Mouse (Mus musculus): Measurements from ENCODE around the gene Aspg.

Gene Aspg

DNA sequence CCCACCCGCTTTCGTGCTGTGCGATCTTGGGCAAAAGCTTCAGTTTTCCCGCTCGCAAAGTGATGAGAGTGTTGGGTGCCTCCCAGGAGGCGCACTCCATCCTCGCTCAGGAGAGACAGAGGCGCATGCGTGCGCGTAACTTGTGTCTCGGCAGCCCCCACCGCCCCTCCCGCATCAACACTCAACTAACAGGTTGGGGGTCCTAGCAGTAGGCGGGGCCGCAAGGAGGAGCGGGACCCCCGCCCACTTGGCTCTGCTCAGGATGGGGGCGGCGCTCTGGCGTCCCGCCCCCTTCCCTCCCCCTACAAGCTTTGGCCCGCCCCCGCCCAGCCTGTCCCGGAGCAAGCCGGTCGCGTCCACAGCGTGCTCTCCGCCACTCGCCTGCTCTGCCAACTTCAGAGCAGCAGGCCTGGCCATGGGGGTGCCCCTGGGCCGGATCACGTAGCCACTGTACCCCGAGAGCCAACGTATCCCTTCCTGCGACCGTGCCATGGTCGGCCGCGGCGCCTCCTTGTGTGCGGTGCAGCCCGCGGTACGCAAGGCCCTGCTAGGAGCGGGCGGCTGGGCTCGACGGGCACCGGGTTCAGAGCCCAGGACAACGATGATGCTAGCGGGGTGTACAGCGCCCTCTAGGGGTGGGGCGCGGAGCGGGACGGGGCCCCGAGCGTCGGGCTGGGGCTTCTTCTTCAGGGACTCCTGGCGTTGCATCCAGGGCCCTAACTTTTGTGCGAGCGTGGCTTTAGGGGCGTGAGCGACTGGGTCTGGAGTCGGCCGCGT, 39.6 kb downstream of the Aspg start, which contains the start of gene Kif26a:
TSS of gene Kif26a (plus strand) at position 334 of the 777 bp plus-strand sequence.
- in situ Hi-C loops (cut with MboI, MseI), result loop anchor here in 1 of 2 experiments (5.0 kb wide), 2 partner anchors 316 to 391 kb away; no protein-coding TSS in a partner anchor

DNA sequence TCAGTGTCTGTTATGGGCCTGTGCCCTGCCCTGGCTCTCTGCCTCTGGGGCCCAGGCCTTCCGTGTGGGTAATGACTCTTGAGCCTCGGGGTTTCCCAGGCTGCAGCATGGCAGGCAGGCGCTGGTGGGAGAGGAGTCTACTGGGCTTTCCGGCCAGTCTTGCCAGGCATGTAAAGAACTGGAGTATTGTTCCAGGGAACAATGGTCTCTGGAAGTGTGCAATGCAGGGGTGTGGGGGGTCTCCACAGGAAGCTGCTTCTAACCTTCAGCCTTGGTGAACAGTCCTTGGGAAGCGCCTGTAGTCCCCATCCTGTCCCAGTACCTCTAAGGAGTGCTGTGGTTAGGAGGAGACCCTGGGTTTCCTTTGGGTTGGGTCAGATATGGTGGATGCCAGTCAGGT, 40.9 kb downstream of the Aspg start:
- in situ Hi-C loops (cut with MboI, MseI), result loop anchor here in 1 of 2 experiments (5.0 kb wide), 2 partner anchors 315 to 390 kb away; no protein-coding TSS in a partner anchor

DNA sequence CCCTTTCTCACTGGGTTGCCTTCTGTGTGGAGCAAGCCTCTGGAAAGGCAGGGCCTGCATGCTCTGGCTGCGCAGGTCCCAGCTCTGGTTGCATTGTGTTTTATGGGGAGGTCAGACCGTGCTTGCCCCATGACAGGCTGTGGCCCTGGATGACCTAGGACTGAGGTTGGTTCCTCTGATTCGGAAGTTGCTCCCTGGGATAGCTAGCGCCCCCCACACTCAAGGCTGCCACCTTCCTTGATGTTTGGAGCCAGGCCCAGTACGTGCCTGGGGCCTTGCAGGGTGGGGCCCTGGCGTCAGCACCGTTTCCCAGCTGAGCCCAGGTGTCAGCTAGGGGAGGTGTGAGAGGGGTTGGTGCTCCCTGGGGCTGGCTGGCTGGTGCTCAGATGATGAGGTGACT, 43.5 kb downstream of the Aspg start:
- in situ Hi-C loops (cut with MboI, MseI), result no loop called here

DNA sequence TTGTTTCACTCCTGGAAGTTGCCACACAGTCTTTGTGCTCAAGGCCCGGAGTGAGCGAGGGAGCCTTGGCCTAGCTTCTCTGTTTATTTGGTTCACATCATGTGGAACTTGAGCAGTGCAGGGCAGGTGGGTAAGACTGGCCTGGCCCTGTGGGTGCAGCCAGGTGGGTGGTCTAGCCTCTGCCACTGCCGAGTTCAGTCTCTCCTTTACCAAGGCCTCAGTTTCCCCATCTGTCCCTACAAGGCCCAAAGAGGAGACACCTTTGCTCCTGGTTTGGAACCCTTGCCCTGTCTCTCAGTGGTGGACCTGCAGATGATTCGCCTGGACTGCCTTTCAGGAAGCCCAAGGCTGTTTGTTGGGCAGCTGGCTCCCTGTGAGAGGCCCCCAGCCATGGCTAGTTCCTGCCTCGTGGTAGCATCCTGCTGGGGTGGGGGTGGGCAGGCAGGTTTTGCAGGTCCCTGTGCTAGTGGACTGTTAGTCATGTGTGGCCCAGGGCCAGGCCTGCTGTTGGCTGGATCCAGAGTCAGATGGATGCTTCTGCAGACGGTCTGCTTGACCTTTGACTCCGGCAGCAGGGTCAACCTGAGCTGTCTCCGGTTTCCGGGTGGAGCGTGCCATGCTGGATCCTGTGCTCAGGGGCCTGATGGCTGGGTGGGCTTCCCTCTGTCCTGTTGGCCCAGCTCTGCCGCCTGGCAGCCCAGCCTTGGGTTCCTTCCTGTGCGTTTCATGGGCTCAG, 44.9 kb downstream of the Aspg start:
- in situ Hi-C loops (cut with MboI, MseI), result no loop called here

DNA sequence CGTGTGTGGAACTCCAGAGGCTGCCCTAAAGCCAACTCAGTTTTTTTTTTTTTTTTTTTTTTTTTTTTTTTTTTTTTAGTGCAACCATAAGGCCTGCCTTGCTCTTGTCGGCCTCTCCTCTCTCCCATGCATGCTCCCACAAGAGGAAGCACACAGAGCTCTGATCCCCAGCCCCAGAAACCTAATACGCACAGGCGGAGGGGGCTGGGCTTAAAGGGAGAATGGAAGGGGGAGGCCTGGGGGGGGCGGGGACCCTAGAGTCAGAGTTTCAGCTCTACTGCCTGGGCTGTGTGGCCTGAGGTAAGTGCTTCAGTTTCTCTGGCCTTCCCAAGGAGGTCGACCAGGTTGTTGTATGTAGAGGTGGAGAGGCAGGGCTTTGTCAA, 45.5 kb downstream of the Aspg start:
- in situ Hi-C loops (cut with MboI, MseI), result no loop called here

DNA sequence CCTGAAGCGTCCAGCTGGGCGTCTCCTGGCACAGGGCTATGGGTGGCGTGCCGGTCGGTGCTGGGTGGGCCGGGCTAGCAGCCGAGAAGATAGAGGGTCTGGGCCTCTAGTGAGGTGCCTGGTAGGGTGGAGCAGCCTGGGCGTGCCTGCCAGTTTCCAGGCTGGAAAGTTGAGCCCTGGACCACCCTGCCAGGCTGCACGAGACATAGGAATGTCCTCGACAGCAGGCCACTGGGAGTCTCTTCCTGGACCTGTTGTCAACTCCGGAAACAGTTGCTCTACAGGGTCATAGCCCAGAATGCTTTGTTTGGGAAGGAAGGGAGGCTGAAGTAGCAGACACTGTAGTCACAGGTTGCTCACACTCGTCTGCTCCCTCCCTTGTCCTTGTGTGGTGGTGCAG, 47.1 kb downstream of the Aspg start:
- in situ Hi-C loops (cut with MboI, MseI), result no loop called here

DNA sequence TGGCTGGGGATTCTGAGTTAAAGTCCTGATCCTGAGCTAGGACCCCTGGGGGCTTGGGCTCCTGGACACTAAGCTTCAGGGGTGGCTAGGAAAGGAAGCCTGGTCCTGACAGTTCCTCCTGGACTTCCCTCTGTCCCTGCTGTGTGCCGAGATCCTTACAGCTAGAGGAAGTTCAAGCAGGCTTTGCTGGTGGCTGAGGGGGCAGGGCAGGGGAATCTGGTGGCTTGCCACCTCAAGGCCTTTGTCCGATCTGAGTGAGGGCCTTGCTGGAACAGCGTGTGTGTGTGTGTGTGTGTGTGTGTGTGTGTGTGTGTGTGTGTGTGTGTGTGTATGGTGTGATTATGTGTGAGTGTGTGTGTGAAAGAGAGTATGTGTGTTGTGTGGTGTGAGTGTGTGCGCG, 48.0 kb downstream of the Aspg start:
- in situ Hi-C loops (cut with MboI, MseI), result no loop called here

DNA sequence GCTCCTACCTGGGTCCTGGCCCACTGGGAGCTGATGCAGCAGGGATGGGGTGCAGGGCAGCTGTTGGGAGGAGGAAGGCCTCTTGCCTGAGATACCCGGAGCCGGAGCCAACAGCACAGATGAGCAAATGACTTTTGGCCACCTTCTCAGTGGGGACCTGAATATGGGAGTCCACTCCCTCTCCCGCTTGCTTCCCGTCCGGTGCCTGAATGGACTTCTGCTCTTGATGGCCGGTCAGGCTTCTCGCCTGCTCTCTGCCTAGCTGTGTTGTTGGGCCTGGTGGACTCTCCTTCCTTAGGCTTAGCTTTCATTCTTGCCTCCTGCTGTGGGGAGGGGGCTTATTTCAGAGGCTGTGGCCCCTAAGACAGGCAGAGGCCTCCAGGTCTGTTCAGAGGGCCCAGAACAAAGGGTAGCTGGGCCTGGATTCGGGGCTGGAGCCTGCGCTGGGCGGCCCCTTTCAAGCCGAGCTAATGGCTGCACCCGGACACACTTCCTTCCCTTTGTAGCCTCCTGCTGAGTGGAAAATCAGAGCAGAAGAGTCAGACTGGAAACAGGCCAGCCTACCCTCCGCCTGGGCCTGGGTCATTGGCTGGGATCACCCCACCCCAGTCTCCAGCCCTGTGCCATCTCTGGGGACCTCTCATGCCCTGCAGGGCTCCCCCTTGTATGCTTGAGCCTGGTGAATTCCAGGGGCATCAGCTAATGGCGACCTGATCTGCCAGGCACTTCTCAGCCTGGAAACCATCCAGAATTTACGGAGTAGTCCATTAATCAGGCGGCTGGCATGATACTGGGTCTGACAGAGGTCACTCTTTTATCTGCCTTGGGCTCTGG, 49.0 kb downstream of the Aspg start:
- in situ Hi-C loops (cut with MboI, MseI), result no loop called here

DNA sequence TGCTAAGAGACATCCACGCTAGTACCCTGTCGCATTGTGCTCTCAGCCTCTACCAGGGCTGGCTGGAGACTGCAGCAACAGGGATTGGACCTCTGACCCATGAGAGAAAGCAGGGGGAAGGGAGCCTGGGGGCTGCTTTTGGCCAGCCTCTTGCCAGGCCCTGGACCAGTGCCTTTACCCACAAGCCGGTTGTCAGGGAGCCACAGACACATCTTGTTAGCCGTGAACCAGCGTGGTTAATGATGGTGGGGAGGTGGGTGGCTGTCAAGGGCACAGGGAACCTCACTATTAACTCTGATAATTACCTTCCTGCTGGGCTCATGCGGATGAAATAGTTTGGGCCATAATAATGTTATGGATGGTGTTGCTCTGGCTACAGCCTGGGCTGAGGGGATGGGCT, 50.3 kb downstream of the Aspg start:
- in situ Hi-C loops (cut with MboI, MseI), result no loop called here

DNA sequence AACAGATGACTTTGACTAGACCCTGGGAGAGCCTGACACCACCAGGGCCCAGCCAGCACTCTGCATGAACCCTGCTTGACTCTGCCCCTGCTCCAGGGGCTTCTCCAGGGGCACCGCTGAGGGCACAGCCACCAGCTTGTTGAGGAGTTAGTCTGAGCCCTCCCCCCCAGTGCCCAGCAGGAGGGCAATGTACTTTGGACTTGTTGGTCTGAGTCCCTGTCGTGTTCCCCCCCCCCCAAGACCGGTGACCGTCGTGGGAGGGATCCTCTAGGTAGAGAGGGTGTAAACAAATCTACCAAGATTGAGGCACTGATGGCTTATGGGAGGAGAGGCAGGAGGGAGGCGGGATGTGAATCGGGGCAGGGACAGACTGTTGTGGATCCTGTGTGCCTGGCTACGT, 51.8 kb downstream of the Aspg start:
- in situ Hi-C loops (cut with MboI, MseI), result no loop called here

DNA sequence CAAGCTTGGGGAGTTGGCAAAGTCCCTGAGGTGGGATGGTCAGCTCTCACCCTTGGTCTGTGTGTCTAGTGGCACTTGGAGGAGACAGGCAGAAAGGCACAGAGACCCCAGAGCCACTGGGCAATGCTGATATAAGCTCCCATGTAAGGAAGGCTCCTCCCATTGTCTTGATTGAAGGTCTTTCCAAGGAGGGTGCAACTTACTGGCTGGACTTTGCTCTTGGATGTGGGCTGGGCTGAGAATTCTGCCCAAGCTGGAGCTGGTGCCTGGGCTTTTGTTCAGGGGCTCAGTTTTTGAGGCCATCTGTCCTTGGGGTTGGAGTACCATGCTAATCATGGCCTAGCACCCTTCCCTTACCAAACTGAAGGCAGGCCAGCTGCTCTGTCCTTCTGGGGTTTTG, 52.3 kb downstream of the Aspg start:
- in situ Hi-C loops (cut with MboI, MseI), result no loop called here

DNA sequence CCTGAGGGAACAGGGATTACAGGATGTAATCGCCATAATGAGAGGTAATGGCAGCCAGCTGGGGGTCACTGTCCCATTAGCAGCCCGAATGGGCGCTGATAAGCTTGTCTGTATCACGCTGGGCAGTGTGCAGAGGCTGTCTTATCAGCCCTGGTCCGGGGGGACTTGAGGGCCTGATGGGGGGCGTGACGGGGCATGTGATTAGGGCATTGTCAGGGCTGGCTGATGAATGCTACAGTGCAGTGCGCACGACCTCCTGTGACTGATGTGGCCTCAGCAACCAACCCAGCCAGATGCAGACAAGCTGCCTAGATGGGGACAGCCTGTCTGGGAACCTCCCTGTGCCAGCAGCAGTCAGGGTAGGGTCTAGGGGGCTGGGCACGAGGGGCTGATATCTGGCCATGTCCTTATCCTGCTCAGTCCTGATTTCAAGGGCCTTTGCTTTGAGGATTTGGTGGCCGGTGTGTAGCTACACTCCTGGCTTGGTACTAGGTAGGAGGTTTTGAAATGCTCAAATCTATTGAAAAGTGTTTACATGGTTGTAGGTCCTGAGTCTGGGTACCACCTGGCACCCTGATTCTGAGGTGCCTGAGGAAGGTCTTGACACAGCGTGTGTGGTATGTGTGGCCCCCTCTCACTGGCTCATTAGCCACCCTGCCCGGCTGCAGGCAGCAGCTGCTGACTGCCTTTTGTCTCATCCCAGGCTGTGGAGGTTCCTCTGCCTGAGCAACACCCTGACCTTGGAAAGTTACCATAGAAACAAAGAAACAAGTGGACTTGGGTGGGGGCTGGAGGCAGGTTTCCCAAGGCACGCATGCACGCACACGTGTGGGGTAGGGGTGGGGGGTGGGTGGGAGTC, 57.7 kb downstream of the Aspg start:
- in situ Hi-C loops (cut with MboI, MseI), result no loop called here

DNA sequence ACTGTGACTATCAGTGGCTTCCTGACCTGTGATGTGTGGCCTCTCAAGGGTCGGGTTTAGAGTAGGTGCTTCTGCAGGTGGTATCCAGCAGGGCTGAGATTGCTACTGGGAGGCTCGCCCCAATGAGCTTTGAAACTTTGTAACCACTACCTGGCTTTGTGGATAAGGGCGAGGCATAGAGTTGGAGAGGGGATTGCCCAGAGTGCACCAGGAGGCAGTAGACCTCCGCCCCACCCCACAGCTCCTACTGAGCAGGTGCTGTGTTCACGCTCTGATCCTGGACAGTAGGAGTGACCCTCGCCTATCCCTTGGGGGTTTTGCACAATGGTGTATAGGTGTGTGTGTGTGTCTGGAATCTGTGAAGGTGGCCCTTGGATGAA, 58.4 kb downstream of the Aspg start:
- in situ Hi-C loops (cut with MboI, MseI), result no loop called here

DNA sequence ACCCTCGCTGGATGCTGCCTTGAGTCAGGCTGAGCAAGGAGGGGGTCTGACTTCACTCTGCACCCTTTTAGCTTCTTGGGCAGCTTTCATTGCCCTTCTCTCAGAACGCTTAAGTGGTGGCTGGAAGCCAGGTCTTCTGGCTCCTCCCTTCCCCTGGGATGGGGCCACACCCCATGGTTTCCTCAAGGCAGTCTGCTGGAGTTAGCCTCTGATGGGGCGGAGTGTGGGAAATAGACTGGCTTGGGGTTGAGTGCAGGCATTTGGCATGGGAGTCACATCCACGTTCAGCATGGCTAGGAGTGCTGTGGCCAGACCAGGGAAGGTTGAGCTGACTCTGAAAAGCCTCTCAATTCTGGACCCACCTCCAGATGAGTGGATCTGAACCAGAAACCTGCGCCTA, 62.8 kb downstream of the Aspg start:
- in situ Hi-C loops (cut with MboI, MseI), result no loop called here

DNA sequence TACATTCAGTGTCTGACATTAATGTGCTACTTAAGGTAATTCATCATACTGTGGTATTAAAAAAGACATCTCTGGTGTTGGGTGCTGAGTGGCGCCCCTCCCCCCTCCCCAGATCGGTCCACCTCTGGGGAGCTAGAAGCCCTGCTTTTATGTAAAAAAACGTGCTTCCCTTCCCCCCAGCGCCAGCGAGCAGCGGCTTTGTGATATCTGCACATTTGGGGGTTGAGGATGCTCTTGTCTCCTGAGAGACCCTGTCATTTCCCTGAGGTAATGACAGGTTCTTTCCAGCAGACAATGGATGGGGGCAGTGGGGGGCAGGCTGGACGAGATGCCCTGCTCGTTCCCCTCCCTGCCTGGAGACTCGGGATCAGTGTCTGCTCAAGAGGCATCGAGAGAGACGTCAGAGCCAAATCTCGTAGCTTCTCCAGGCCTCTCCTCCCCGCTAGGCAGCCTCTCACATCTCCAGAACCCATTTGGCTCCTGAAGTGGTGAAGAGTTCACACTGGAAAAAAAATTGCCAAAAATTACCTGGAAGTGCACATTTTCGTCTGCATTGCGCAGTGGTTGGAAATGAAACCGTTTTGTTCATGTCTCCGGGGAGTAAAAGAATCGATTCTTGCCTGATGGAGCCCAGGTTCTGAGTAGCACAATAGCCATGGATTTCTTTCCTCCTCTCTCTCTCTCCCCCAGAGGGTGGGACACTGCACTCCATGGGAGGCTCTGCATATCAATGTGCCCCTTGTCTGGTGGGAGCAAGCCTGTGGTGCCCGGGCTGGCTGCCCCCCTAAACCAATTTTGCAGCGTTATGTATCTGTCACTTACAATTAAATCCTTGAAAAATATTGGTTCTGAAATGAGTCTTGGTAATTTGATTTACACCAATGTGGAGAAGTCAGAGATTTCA, 64.4 kb downstream of the Aspg start:
- in situ Hi-C loops (cut with MboI, MseI), result no loop called here

DNA sequence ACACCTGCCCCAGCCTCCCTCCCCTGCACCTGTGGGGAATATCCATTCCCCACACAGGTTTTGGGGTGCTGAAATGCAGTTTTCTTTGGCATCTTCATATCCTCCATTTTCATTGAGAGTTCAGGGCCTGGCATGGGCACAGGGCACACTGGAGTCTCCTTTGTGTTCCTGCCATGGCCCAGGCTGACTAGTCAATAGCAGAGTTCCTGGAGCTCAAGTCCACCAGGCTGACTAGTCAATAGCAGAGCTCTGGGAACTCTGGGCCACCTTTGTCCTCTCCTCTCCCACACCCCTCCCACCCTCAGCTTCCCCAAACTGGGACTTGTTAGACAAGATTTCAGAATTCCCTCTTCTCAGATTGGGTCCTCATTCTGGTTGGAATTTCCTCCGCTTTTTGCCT, 65.2 kb downstream of the Aspg start:
- in situ Hi-C loops (cut with MboI, MseI), result no loop called here

DNA sequence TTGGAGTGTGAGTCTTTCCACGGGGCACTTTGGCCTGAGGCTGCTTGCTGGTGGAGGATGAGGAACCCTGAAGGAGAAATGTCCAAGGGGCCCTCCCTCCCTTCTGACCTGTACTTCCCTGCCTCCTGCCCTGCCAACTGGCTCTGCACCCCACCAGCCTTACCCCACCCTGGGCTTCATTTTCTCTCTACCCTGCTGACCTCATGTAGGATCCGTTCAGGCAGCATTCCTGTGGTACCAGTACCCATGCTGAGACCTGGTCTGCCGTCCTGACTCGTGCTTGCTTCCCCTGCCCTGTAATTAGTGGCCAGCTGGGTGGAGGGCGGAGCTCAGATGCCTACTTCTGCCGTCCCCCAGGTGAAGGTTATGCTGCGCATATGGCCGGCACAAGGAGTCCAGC, 65.7 kb downstream of the Aspg start:
- in situ Hi-C loops (cut with MboI, MseI), result no loop called here

Measured in T-helper 17 cell (primary cell).